Mouse (Mus musculus) natural killer cell, adult 2 months (primary cell): ENCODE measurements around the gene Ctla4.
A peak's percentile ranks its signal among the peaks of the same experiment; 100 is the strongest.

Source experiments
- DNase-seq, 2 experiments: peaks; one replicate each; pipeline ENCODE4 v3.0.0; 2022; ENCODE audit warnings: low spot score in 2 of 2

Ctla4 gene

GRCm38 (mm10) chr1:60960451-60960850 lies 73.7 kb downstream of the Ctla4 start:
- DNase-seq = no peak

DNA sequence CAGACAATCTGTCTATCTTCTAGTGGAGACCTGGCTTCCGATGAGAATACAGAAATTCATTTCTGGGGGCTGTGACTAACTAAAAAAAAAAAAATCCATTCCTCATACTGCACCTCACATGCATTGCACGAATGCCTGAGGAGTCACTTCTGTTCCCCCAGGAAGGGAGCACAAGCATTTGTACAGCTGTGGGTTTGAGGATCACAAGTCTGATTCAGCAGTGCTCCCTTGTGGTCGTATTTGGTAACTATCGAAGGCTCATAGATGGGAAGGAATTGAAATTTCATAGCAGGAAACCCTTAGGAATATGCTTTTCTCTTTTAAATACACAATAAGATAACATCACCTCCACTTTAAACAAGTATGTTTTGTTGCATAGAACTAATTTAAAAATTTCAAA lies 74.3 kb downstream of the Ctla4 start:
- DNase-seq = peak in 1 of 2 experiments; percentile 21

GRCm38 (mm10) chr1:60962095-60962494 lies 75.3 kb downstream of the Ctla4 start:
- DNase-seq = no peak
